Mouse (Mus musculus) liver, embryonic 14.5 days (tissue): Measurements from ENCODE around the gene Prr14.

Experiments
- CTCF ChIP-seq: IDR thresholded peaks from 2 replicates; pipeline ENCODE4 v1.5.1; 2016; ENCODE audit warnings: antibody characterized with exemption, low read depth, control low read depth
- EP300 ChIP-seq: IDR thresholded peaks from 2 replicates; pipeline ENCODE4 v1.6.1; 2016; ENCODE audit warnings: antibody characterized with exemption, low read depth

DNA sequence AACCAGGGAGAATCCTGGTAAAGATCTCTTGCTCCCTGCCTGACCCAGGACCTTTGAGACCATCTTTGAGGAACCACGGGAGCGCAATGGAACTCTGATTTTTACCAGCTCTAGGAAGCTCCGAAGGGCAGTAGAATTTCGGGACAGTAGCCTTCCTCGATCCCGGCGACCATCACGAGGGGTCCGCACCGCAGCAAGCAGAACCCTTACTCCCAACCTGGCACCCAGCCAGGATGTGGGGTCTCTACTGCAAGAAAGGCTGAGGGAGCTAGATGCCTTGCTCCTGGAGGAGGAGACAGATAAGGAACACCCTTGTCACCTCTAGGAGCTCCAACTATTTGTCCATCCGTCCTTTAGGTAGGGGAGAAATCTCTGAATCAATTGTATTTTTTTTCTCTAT lies 16.9 kb downstream of the Prr14 start:
- TF ChIP-seq EP300 (no peak), CTCF (no peak)
